Mouse (Mus musculus): ENCODE results near the gene Nfkbie. TPM values are rescaled to one million over a fixed set of nuclear protein-coding genes. Genes with fewer than 3 reads are reported as not detected.
A peak's percentile ranks its signal among the peaks of the same experiment; 100 is the strongest.

The Nfkbie gene
- polyA plus RNA-seq, 1 experiment from 2014 or later = 5.5 TPM

- Histone ChIP-seq H3K4me3 (ENCODE audit: inconsistent target) (no peak overlapping the region), H3K79me2 (ENCODE audit: inconsistent target) (peaks cover 26% of the 10 kb centered on the region), H3K36me3 (ENCODE audit: inconsistent target) (peaks cover 11% of the 10 kb centered on the region; the same call in 1 of the 2 replicates), H3K27ac (no peak overlapping the region)
- WGBS (ENCODE audit: missing documents) = 85% methylated on average over 5 of the region's 8 CpGs
Measured at GRCm38 (mm10) chr17:45575123-45575897, 19.8 kb downstream of the Nfkbie start.

GRCm38 (mm10) chr17:45578242-45578641, 22.7 kb downstream of the Nfkbie start:
- no peak overlapping the region for H3K27ac ChIP-seq
- no peak overlapping the region for H3K4me3 ChIP-seq (ENCODE audit: inconsistent target)

GRCm38 (mm10) chr17:45578843-45579242, 23.3 kb downstream of the Nfkbie start:
- no peak overlapping the region for H3K27ac ChIP-seq
- H3K79me2 ChIP-seq (ENCODE audit: inconsistent target) = no peaks in the 10 kb centered on the region
- H3K4me3 ChIP-seq (ENCODE audit: inconsistent target) = no peak overlapping the region
- 81% methylated on average over 7 of the region's 7 CpGs for WGBS (ENCODE audit: missing documents)
- H3K36me3 ChIP-seq (ENCODE audit: inconsistent target) = no peaks in the 10 kb centered on the region

More at GRCm38 (mm10) chr17:45578242-45578641, 22.7 kb downstream of the Nfkbie start:
- no peaks in the 10 kb centered on the region for H3K79me2 ChIP-seq (ENCODE audit: inconsistent target)
- 79% methylated on average over 5 of the region's 5 CpGs for WGBS (ENCODE audit: missing documents)
- H3K36me3 ChIP-seq (ENCODE audit: inconsistent target) = no peaks in the 10 kb centered on the region

GRCm38 (mm10) chr17:45579554-45579953, 24.1 kb downstream of the Nfkbie start:
- Histone ChIP-seq H3K4me3 (ENCODE audit: inconsistent target) (no peak overlapping the region), H3K79me2 (ENCODE audit: inconsistent target) (no peaks in the 10 kb centered on the region), H3K36me3 (ENCODE audit: inconsistent target) (no peaks in the 10 kb centered on the region), H3K27ac (no peak overlapping the region)
- 95% methylated on average over 4 of the region's 4 CpGs for WGBS (ENCODE audit: missing documents)

- Histone ChIP-seq H3K79me2 (ENCODE audit: inconsistent target) (no peaks in the 10 kb centered on the region), H3K27ac (no peak overlapping the region), H3K36me3 (ENCODE audit: inconsistent target) (no peaks in the 10 kb centered on the region), H3K4me3 (ENCODE audit: inconsistent target) (no peak overlapping the region)
- WGBS (ENCODE audit: missing documents) = 50% methylated on average over 11 of the region's 12 CpGs
Measured at GRCm38 (mm10) chr17:45580958-45581477, 25.5 kb downstream of the Nfkbie start.

GRCm38 (mm10) chr17:45581567-45581983, 26.1 kb downstream of the Nfkbie start:
- no peak overlapping the region for H3K4me3 ChIP-seq (ENCODE audit: inconsistent target)
- H3K79me2 ChIP-seq (ENCODE audit: inconsistent target) = no peaks in the 10 kb centered on the region
- WGBS (ENCODE audit: missing documents) = 6% methylated on average over 2 of the region's 2 CpGs
- H3K27ac ChIP-seq = no peak overlapping the region
- H3K36me3 ChIP-seq (ENCODE audit: inconsistent target) = no peaks in the 10 kb centered on the region

- Histone ChIP-seq H3K4me3 (ENCODE audit: inconsistent target) (no peak overlapping the region), H3K36me3 (ENCODE audit: inconsistent target) (no peaks in the 10 kb centered on the region; the same call in 1 of the 2 replicates), H3K27ac (no peak overlapping the region), H3K79me2 (ENCODE audit: inconsistent target) (no peaks in the 10 kb centered on the region)
- WGBS (ENCODE audit: missing documents) = 93% methylated on average over 6 of the region's 6 CpGs
Measured at GRCm38 (mm10) chr17:45582188-45582587, 26.7 kb downstream of the Nfkbie start.

- H3K36me3 ChIP-seq (ENCODE audit: inconsistent target) = no peaks in the 10 kb centered on the region; the same call in 1 of the 2 replicates
- 13% methylated on average over 6 of the region's 6 CpGs for WGBS (ENCODE audit: missing documents)
- no peak overlapping the region; the same call in 1 of the 2 replicates for H3K4me3 ChIP-seq (ENCODE audit: inconsistent target)
- peak overlapping the region; percentile 86 for H3K27ac ChIP-seq
- H3K79me2 ChIP-seq (ENCODE audit: inconsistent target) = no peaks in the 10 kb centered on the region
Measured at GRCm38 (mm10) chr17:45582715-45583355, 27.3 kb downstream of the Nfkbie start.

- WGBS (ENCODE audit: missing documents) = 17% methylated on average over 12 of the region's 12 CpGs
- Histone ChIP-seq H3K4me3 (ENCODE audit: inconsistent target) (peak overlapping the region; percentile 14; the same call in 1 of the 2 replicates), H3K79me2 (ENCODE audit: inconsistent target) (no peaks in the 10 kb centered on the region), H3K27ac (peak overlapping the region; percentile 86), H3K36me3 (ENCODE audit: inconsistent target) (peaks cover 13% of the 10 kb centered on the region)
Measured at GRCm38 (mm10) chr17:45584096-45584896, 28.8 kb downstream of the Nfkbie start.

- Histone ChIP-seq H3K79me2 (ENCODE audit: inconsistent target) (no peaks in the 10 kb centered on the region), H3K27ac (peak overlapping the region; percentile 86), H3K4me3 (ENCODE audit: inconsistent target) (peak overlapping the region; percentile 14; the same call in 1 of the 2 replicates), H3K36me3 (ENCODE audit: inconsistent target) (peaks cover 21% of the 10 kb centered on the region)
- WGBS (ENCODE audit: missing documents) = 30% methylated on average over 14 of the region's 14 CpGs
Measured at GRCm38 (mm10) chr17:45584939-45585678, 29.6 kb downstream of the Nfkbie start.

GRCm38 (mm10) chr17:45585725-45586448, 30.4 kb downstream of the Nfkbie start:
- H3K27ac ChIP-seq = peak overlapping the region; percentile 86
- H3K79me2 ChIP-seq (ENCODE audit: inconsistent target) = no peaks in the 10 kb centered on the region; the same call in 1 of the 2 replicates
- no peak overlapping the region for H3K4me3 ChIP-seq (ENCODE audit: inconsistent target)
- H3K36me3 ChIP-seq (ENCODE audit: inconsistent target) = peaks cover 22% of the 10 kb centered on the region
- WGBS (ENCODE audit: missing documents) = 88% methylated on average over 20 of the region's 23 CpGs

- no peak overlapping the region for H3K4me3 ChIP-seq (ENCODE audit: inconsistent target)
- H3K27ac ChIP-seq = peak overlapping the region; percentile 86; the same call in 1 of the 2 replicates
- H3K36me3 ChIP-seq (ENCODE audit: inconsistent target) = peaks cover 22% of the 10 kb centered on the region
- H3K79me2 ChIP-seq (ENCODE audit: inconsistent target) = peaks cover 1% of the 10 kb centered on the region; the same call in 1 of the 2 replicates
- WGBS (ENCODE audit: missing documents) = 97% methylated on average over 3 of the region's 3 CpGs
Measured at GRCm38 (mm10) chr17:45586449-45586837, 30.9 kb downstream of the Nfkbie start.

- peaks cover 11% of the 10 kb centered on the region; the same call in 1 of the 2 replicates for H3K79me2 ChIP-seq (ENCODE audit: inconsistent target)
- peaks cover 22% of the 10 kb centered on the region for H3K36me3 ChIP-seq (ENCODE audit: inconsistent target)
- 96% methylated on average over 7 of the region's 7 CpGs for WGBS (ENCODE audit: missing documents)
- H3K27ac ChIP-seq = no peak overlapping the region
- no peak overlapping the region for H3K4me3 ChIP-seq (ENCODE audit: inconsistent target)
Measured at GRCm38 (mm10) chr17:45588370-45588769, 32.9 kb downstream of the Nfkbie start.

Data from macrophage (primary cell).